Mouse (Mus musculus): Measurements from ENCODE around the gene Sim2.

Sim2 gene

GRCm38 (mm10) chr16:94095109-94095822 lies 10.5 kb downstream of the Sim2 start:
- no peak for DNase-seq (ENCODE audit: low spot score in 2 of 2)

- no peak for DNase-seq (ENCODE audit: low spot score in 2 of 2)
Measured at GRCm38 (mm10) chr16:94096479-94096878, 11.7 kb downstream of the Sim2 start.

- DNase-seq (ENCODE audit: low spot score in 2 of 2): no peak
Measured at GRCm38 (mm10) chr16:94097724-94098455, 13.2 kb downstream of the Sim2 start.

- no peak for DNase-seq (ENCODE audit: low spot score in 2 of 2)
Measured at GRCm38 (mm10) chr16:94113160-94113559, 28.4 kb downstream of the Sim2 start.

DNA sequence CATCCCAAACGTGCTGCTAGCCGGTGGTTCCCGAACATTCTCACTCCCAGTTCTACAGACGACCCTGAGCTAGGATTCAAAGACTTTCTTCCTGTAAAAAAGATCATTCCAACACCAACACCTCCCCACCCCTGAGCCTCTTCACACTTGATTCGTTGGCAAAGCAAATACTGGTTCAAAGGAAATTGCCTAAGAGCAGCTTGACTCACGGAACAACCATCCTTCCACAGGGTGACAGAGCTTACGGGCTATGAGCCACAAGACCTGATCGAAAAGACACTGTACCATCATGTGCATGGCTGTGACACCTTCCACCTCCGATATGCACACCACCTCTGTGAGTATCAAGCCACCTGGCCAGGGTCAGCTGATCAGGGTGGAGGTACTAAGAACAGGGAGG lies 30.0 kb downstream of the Sim2 start:
- no peak for DNase-seq (ENCODE audit: low spot score in 2 of 2)

- DNase-seq (ENCODE audit: low spot score in 2 of 2): no peak
Measured at GRCm38 (mm10) chr16:94117333-94117732, 32.6 kb downstream of the Sim2 start.

DNA sequence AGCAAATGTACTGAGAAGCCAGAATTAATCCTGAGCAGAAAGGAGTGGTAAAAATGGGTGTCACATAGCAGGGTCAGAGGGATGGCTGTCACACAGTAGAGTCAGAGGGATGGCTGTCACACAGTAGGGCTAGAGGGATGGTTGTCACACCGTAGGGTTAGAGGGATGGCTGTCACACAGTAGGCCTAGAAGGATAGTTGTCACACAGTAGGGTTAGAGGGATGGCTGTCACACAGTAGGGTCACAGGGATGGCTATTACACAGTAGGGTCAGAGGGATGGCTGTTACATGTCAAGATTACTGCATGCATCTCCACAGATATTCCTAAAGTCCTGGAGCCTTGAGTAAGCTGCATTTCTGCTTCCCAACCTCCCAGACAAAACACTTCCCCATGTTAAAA lies 33.7 kb downstream of the Sim2 start:
- no peak for DNase-seq (ENCODE audit: low spot score in 2 of 2)

DNA sequence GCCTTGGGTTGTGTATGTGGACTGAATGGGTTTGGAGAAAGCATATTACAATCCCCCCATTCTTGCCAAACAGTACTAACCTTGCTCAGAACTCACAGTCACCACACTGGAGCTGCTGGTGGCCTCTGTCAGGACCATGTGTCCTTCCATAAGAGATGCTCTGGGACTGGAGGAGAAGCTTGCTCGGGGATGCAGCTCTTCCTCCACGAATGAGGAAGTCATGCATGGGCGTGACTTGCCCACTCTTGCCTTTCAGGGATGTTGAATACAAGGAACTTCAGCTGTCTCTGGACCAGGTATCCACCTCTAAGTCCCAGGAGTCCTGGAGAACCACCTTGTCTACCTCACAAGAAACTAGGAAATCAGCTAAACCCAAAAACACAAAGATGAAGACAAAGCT lies 37.6 kb downstream of the Sim2 start:
- DNase-seq (ENCODE audit: low spot score in 2 of 2): no peak

DNA sequence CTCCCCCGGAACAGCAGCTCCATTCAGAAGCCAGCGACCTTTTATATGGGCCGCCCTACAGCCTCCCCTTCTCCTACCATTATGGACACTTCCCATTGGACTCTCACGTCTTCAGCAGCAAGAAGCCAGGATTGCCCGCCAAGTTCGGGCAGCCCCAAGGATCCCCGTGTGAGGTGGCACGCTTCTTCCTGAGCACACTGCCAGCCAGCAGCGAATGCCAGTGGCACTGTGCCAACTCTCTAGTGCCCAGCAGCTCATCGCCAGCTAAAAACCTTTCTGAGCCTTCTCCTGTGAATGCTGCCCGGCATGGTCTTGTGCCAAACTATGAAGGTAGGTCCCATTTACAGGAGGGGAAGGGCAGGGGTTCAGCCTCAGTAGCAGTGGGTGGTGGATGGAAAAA lies 38.5 kb downstream of the Sim2 start:
- peak in 1 of 2 experiments; percentile 20 for DNase-seq (ENCODE audit: low spot score in 2 of 2)

GRCm38 (mm10) chr16:94125172-94125981 lies 40.6 kb downstream of the Sim2 start:
- no peak for DNase-seq (ENCODE audit: low spot score in 2 of 2)

- no peak for DNase-seq (ENCODE audit: low spot score in 2 of 2)
Measured at GRCm38 (mm10) chr16:94126200-94126599, 41.5 kb downstream of the Sim2 start.

- no peak for DNase-seq (ENCODE audit: low spot score in 2 of 2)
Measured at GRCm38 (mm10) chr16:94128236-94128835, 43.6 kb downstream of the Sim2 start.

DNA sequence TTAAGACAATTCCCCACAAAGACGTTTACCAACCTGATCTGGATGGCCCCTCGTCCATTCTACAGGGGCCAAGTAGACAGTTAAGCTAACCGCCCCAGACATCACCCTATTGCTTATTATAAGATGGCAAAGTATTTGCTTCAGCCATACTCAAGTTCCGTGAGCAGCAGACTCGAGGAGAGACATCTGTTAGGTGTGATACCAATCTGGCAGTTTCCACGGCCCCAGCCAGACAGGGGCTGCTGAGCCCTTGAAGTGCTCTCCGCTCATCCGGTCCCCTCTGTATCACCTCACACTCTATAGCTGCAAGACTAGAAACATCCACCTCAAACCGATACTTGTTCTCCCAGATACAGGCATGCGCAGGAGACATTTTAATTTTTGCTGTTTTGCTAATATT lies 49.5 kb downstream of the Sim2 start:
- DNase-seq (ENCODE audit: low spot score in 2 of 2): no peak

DNA sequence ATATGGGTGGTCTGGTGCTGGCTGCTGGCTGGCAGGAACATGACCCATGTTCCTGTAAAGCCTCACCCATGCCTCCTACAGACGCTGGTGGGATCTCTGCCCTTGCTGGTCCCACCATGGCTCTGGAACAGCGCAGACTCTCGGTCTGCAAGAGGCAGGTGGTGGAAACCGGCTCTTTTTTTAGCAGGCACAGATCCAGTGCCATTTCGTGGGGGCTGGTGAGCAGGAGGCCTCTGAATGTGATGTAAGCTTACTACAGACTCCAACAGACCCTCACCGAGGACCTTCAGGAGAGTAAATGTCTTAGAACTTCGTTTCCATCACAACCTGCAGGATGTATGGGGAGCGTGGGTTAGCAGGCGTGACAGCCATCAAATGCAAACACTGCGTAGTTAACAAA lies 56.0 kb downstream of the Sim2 start:
- DNase-seq (ENCODE audit: low spot score in 2 of 2): no peak

DNA sequence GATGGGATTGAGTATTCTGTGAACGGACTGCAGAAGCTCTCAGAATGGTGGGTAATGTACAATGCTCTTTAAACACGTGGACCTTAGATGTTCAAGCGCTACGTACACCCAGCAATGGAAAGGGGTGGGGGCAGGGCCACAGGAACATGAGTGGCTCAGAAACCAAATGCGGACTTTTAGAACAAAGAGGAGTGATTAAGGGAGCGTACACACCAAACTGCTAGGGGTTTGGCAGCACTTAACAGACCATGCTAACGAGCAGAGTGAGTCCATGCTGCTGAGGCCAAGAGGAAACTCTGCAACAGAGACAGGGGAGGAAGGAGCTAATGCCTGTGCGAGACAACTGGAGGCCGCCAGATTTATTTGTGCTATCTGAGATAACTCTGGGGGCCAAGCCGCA lies 58.6 kb downstream of the Sim2 start:
- no peak for DNase-seq (ENCODE audit: low spot score in 2 of 2)

DNA sequence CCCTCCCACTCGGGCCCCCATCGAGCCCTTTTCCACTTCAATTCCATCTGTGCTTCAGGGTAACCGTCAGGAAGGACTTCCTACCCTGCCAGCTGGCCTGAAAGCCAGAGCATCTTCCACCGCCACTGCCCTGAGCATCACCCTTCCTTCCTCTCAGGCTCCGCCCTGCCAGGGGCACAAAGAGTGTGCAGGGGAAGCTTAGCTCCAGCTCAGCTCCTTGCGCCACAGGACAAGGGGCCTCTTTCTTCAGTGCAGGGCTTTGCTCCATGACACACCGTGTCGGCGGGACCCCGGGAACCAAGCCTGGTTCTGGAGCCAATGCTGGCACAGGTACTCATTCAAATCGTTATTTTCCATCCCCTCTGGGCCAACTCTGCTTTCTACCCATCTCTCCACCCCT lies 63.4 kb downstream of the Sim2 start:
- DNase-seq (ENCODE audit: low spot score in 2 of 2): no peak

DNA sequence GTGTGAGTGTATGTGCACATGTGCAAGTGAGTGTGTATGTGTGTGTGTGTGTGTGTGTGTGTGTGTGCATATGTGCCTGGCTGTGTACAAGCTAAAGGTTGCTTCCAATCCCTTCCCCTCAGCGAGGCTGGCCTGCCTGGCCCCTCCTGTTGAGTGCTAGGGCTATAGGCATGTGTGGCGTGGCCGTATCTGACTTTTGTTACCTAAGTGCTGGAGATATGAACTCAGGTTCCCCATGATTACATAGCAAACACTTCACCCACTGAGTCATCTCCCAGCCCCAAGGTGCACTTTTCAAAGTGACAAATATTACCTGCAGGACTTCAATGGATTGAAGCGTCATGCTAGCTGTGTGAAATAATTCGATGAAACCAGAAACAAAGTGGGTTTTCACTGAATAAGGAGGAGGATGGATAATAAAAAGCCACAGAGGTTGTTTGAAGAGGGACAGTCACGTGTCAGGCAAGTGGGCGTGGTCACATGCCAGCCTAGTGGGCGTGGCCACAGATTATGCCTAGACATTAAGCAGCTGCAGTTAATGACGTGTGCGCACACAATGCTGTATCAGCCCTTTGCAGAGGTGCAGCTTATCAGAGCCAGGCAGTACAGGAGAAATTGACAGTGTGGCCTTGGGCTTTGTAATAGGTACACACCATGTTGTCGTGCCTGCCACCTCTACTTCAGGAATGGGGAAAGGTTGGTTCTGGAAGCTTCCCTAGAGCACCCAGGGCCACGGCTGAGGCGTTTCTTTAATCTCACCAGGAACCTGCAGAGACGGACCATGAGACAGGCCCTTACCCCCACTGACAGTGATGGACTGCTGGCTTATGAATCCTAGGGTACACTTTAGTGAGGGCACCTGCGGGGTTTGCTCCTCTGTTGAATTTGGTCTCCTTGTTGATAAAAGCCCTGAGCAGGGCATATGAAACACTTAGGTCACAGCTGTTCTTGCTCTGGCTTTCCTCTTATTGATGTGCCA lies 65.7 kb downstream of the Sim2 start:
- no peak for DNase-seq (ENCODE audit: low spot score in 2 of 2)

GRCm38 (mm10) chr16:94155041-94155653 lies 70.4 kb downstream of the Sim2 start:
- DNase-seq (ENCODE audit: low spot score in 2 of 2): peak in 1 of 2 experiments; percentile 11

DNA sequence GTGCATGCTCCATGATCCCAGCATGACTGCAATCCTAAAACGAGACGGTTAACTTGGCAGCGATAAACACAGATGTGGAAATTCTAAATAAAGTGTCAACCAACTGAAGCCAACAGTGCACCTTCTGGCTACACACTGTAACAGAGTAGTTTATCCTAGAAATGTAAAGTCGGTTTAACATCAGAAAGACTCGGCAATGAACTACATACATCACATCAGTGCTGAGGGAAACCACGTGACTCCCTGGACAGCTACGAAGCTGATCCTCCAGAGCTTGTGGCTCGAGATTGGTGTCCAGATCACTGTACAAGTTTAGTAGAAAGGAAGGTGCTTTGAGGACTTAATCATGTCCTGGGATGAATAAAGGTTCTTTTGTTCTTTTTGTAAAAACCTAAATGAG lies 73.1 kb downstream of the Sim2 start:
- DNase-seq (ENCODE audit: low spot score in 2 of 2): no peak

DNA sequence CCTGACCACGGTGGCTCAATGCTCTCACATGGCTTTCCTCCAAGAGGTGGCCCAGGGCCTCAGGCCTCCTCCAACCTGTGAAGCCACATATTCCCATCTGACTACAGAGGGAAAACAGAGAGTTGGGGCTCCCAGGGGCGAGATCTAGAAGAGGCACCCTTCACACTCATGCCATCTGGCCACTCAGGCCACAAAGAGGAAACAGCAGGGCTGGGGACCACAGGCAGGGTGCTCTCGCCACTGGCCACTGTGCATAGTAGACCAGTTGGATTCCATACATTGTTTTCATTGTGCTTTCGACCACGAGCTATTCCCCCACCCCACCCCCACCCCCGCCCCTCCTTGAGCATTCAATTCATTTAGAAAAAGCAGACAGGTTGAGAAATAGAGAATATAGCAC lies 77.3 kb downstream of the Sim2 start:
- no peak for DNase-seq (ENCODE audit: low spot score in 2 of 2)

DNA sequence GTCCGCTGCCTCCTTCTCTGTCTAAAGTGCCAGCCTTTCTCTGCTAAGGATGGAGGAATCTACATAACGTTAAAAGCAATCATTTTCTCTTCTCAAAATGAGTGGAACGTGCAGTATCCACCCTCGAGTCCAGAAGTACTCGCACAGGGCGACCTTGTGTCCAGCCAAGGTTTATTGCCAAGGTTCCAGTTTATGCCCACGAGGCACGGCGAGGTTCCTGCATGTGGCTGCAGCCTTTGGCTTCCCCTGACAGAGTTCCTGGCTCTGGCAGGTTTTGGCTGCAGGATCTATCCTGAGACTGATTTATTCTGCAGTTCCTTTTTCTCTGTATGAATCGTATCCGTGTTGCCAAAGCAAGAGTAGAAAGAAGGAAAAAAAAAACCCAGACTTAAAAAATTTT lies 78.3 kb downstream of the Sim2 start:
- DNase-seq (ENCODE audit: low spot score in 2 of 2): no peak
